Mouse (Mus musculus): Measurements from ENCODE around the gene Rpl19.

GRCm38 (mm10) chr11:97980531-97980966 is 46.0 kb upstream of the Rpl19 start:
- no peak for TF ChIP-seq CTCF (IDR thresholded peaks at IDR 0.05; ENCODE audit: low read depth)
- no peak for TF ChIP-seq EP300 (optimal IDR thresholded peaks at IDR 0.05)
